Comparison of ENCODE assay signal across 8 mouse cellular contexts in the genomic region with DNA sequence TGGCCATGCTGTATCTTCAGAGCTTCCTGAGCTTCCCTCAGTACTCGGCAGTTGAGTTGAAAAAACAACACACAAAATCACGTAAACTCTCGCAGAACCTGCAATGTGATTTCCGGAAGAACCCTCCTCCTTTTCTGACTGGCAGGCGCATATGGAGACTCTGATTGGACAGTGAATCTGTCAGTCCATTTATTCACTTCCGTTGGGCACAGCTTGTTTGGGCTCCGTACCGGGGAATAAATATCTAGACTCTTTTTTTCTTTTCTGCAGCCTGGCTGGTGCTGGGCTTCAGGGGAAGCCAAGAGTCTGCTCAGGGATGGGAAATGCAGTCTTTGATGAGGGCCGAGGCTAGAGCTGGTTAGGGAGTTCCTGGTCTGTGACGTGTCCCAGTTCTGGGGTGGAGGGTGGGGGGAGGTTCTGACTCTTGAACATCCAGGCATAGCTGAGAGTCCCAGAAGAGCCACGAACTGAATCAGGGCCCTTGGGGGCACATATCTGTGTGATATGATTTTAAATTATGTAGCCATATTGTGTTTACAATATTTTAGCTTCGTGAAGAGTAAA. TPM values are rescaled to one million over a fixed set of nuclear protein-coding genes. Genes with fewer than 3 reads are reported as not detected.
DNase-seq lines count a peak whose midpoint lies in the region; ATAC-seq lines count a peak whose summit lies in the region.
"Not testable (repeated sequence)": the region's sequence is repeated elsewhere in the genome, so short reads cannot be mapped to it uniquely, and the experiment has no call there.

A gene (minus strand): TSS at position 109 of the 564 bp plus-strand sequence.

- not testable (repeated sequence) for H3K36me3 ChIP-seq in intestine, embryonic 14.5 days (ENCODE audit: control insufficient read depth, insufficient read depth, low read length)

- not testable (repeated sequence) for H3K9me3 ChIP-seq in intestine, embryonic 14.5 days (ENCODE audit: control insufficient read depth, low read length)

- peak; percentile 79 for DNase-seq in adipocyte (ENCODE audit: low spot score)
- peak; percentile 42 for DNase-seq in embryo, embryonic 11 days
- peak; percentile 18 to 49 for DNase-seq in gastrocnemius, postnatal 36 days
- DNase-seq in intestine, embryonic 14.5 days (ENCODE audit: low spot score), result peak; percentile 61
- DNase-seq in left cerebral cortex, adult 8-10 months (ENCODE audit: low spot score in 2 of 2), result peak; percentile 45 to 55
- peak; percentile 65 to 74 for DNase-seq in lung, postnatal 4 days
- DNase-seq in retina, postnatal 1 day, result peak; percentile 73
- peak; percentile 51 to 69 for DNase-seq in urinary bladder, adult 18-20 months (ENCODE audit: low spot score in 2 of 2)

- peak within 1 kb of the TSS; percentile 23 for H3K4me2 ChIP-seq in intestine, embryonic 14.5 days (ENCODE audit: low read length)

- intact Hi-C loops in gastrocnemius, postnatal 36 days (cut with DNase I), result not testable (repeated sequence)

- H3K4me3 ChIP-seq in intestine, embryonic 14.5 days (ENCODE audit: low read depth, low read length), result peak within 1 kb of the TSS; percentile 25

- not testable (repeated sequence) for H3K4me1 ChIP-seq in intestine, embryonic 14.5 days (replicated peaks; ENCODE audit: control insufficient read depth, insufficient read depth, low read length)

- not testable (repeated sequence) for H3K9ac ChIP-seq in intestine, embryonic 14.5 days (ENCODE audit: low read length)

- ATAC-seq in intestine, embryonic 14.5 days (replicated peaks; ENCODE audit: low FRiP score, low TSS enrichment, low read depth), result peak; percentile 98

- H3K27me3 ChIP-seq in intestine, embryonic 14.5 days (replicated peaks; ENCODE audit: control insufficient read depth, insufficient read depth, low read length), result not testable (repeated sequence)

- WGBS in intestine, embryonic 14.5 days, result 35% methylated on average over 11 of the region's 12 CpGs

- H3K27ac ChIP-seq in intestine, embryonic 14.5 days (ENCODE audit: low read depth), result not testable (repeated sequence)

RNA-seq across cellular contexts. Expression of the gene that starts here (rescaled TPM):
- total RNA-seq in gastrocnemius, postnatal 36 days (2021), result under 1 TPM; 0.42 to 0.94 TPM
- polyA plus RNA-seq in intestine, embryonic 14.5 days (2014; fragmentation: Nextera tagmentation; extraction: Ambion mirVana), result 3.4 and 3.8 TPM in 2 replicates
- total RNA-seq in left cerebral cortex, adult 8-10 months (2022), result 1 to 10 TPM; 4.0 to 7.7 (median 5.9) TPM

Comparison
In these comparisons a context has a peak if more than half of its experiments do, and no peak if none do; other contexts are left out.
1. Peak in DNase-seq in gastrocnemius, postnatal 36 days; RNA of the gene not detected or under 1 TPM.